Mouse (Mus musculus): ENCODE data around the gene Apoh. TPM values are rescaled to one million over a fixed set of nuclear protein-coding genes. Genes with fewer than 3 reads are reported as not detected.

Gene Apoh
- polyA plus RNA-seq, 1 experiment from 2014 or later = 0.36 TPM

GRCm38 (mm10) chr11:108309791-108310190 lies 33.4 kb upstream of the Apoh start:
- H3K9me3 ChIP-seq = no peaks in the 10 kb centered on the region
- H3K4me3 ChIP-seq = no peak overlapping the region
- 91% methylated on average over 5 of the region's 5 CpGs for WGBS
- no peaks in the 10 kb centered on the region for H3K27me3 ChIP-seq (ENCODE audit: insufficient read depth, poor library complexity, severe bottlenecking)
- no peaks in the 10 kb centered on the region for H3K36me3 ChIP-seq
- no peak for DNase-seq (ENCODE audit: low spot score)
- H3K27ac ChIP-seq = no peak overlapping the region
- peaks cover 46% of the 10 kb centered on the region for H3K4me1 ChIP-seq

GRCm38 (mm10) chr11:108311912-108312311 lies 31.2 kb upstream of the Apoh start:
- DNase-seq (ENCODE audit: low spot score) = no peak
- no peak overlapping the region for H3K27ac ChIP-seq
- 40% methylated on average over 2 of the region's 2 CpGs for WGBS
- no peak overlapping the region for H3K4me3 ChIP-seq
- H3K4me1 ChIP-seq = peaks cover 46% of the 10 kb centered on the region
- H3K9me3 ChIP-seq = no peaks in the 10 kb centered on the region
- no peaks in the 10 kb centered on the region for H3K36me3 ChIP-seq
- H3K27me3 ChIP-seq (ENCODE audit: insufficient read depth, poor library complexity, severe bottlenecking) = no peaks in the 10 kb centered on the region

GRCm38 (mm10) chr11:108312516-108312915 lies 30.6 kb upstream of the Apoh start:
- Histone ChIP-seq H3K9me3 (no peaks in the 10 kb centered on the region), H3K36me3 (no peaks in the 10 kb centered on the region), H3K27ac (no peak overlapping the region), H3K4me1 (peaks cover 40% of the 10 kb centered on the region), H3K27me3 (ENCODE audit: insufficient read depth, poor library complexity, severe bottlenecking) (no peaks in the 10 kb centered on the region), H3K4me3 (no peak overlapping the region)
- DNase-seq (ENCODE audit: low spot score) = no peak
- WGBS = 74% methylated on average over 5 of the region's 5 CpGs

- Histone ChIP-seq H3K27me3 (ENCODE audit: insufficient read depth, poor library complexity, severe bottlenecking) (no peaks in the 10 kb centered on the region), H3K4me3 (no peak overlapping the region), H3K9me3 (no peaks in the 10 kb centered on the region), H3K4me1 (peaks cover 50% of the 10 kb centered on the region), H3K36me3 (no peaks in the 10 kb centered on the region), H3K27ac (no peak overlapping the region)
- WGBS = 83% methylated on average over 7 of the region's 7 CpGs
- no peak for DNase-seq (ENCODE audit: low spot score)
These were observed 27.4 kb upstream of the Apoh start for GRCm38 (mm10) chr11:108315736-108316135.

GRCm38 (mm10) chr11:108317878-108318277 lies 25.3 kb upstream of the Apoh start:
- Histone ChIP-seq H3K4me3 (no peak overlapping the region), H3K36me3 (no peaks in the 10 kb centered on the region), H3K4me1 (peaks cover 34% of the 10 kb centered on the region), H3K27me3 (ENCODE audit: insufficient read depth, poor library complexity, severe bottlenecking) (no peaks in the 10 kb centered on the region), H3K9me3 (no peaks in the 10 kb centered on the region), H3K27ac (no peak overlapping the region)
- DNase-seq (ENCODE audit: low spot score) = no peak
- 76% methylated on average over 6 of the region's 6 CpGs for WGBS

- DNase-seq (ENCODE audit: low spot score) = peak; percentile 91
- Histone ChIP-seq H3K9me3 (no peaks in the 10 kb centered on the region), H3K4me3 (no peak overlapping the region), H3K4me1 (peaks cover 25% of the 10 kb centered on the region), H3K27ac (peak overlapping the region; percentile 31), H3K27me3 (ENCODE audit: insufficient read depth, poor library complexity, severe bottlenecking) (no peaks in the 10 kb centered on the region), H3K36me3 (no peaks in the 10 kb centered on the region)
- WGBS = 70% methylated on average over 11 of the region's 11 CpGs
These were observed 24.0 kb upstream of the Apoh start for GRCm38 (mm10) chr11:108319162-108319561.

- no peak for DNase-seq (ENCODE audit: low spot score)
- WGBS = 63% methylated on average over 7 of the region's 7 CpGs
These were observed 22.6 kb upstream of the Apoh start for GRCm38 (mm10) chr11:108320561-108320960.

GRCm38 (mm10) chr11:108322156-108322555 lies 21.0 kb upstream of the Apoh start:
- H3K4me1 ChIP-seq = peaks cover 19% of the 10 kb centered on the region
- DNase-seq (ENCODE audit: low spot score) = no peak
- H3K4me3 ChIP-seq = no peak overlapping the region
- no peak overlapping the region for H3K27ac ChIP-seq
- H3K36me3 ChIP-seq = no peaks in the 10 kb centered on the region
- 87% methylated on average over 2 of the region's 2 CpGs for WGBS
- H3K27me3 ChIP-seq (ENCODE audit: insufficient read depth, poor library complexity, severe bottlenecking) = no peaks in the 10 kb centered on the region
- H3K9me3 ChIP-seq = no peaks in the 10 kb centered on the region

More at GRCm38 (mm10) chr11:108320561-108320960, 22.6 kb upstream of the Apoh start:
- no peak overlapping the region for H3K4me3 ChIP-seq
- H3K9me3 ChIP-seq = no peaks in the 10 kb centered on the region
- no peaks in the 10 kb centered on the region for H3K27me3 ChIP-seq (ENCODE audit: insufficient read depth, poor library complexity, severe bottlenecking)
- H3K27ac ChIP-seq = no peak overlapping the region
- peaks cover 19% of the 10 kb centered on the region for H3K4me1 ChIP-seq
- no peaks in the 10 kb centered on the region for H3K36me3 ChIP-seq

GRCm38 (mm10) chr11:108325943-108326342 lies 17.2 kb upstream of the Apoh start:
- no peak for DNase-seq (ENCODE audit: low spot score)
- no peak overlapping the region for H3K4me3 ChIP-seq
- H3K27me3 ChIP-seq (ENCODE audit: insufficient read depth, poor library complexity, severe bottlenecking) = no peaks in the 10 kb centered on the region
- WGBS = 88% methylated on average over 8 of the region's 8 CpGs
- H3K9me3 ChIP-seq = no peaks in the 10 kb centered on the region
- no peak overlapping the region for H3K27ac ChIP-seq
- 0 out of 2 replicates have a peak, but pooled peaks cover 3% of the 10 kb centered on the region for H3K36me3 ChIP-seq
- peaks cover 9% of the 10 kb centered on the region for H3K4me1 ChIP-seq

GRCm38 (mm10) chr11:108330818-108331217 lies 12.3 kb upstream of the Apoh start:
- Histone ChIP-seq H3K4me1 (peaks cover 24% of the 10 kb centered on the region), H3K27me3 (ENCODE audit: insufficient read depth, poor library complexity, severe bottlenecking) (no peaks in the 10 kb centered on the region), H3K9me3 (no peaks in the 10 kb centered on the region), H3K36me3 (0 out of 2 replicates have a peak, but pooled peaks cover 3% of the 10 kb centered on the region), H3K4me3 (no peak overlapping the region), H3K27ac (no peak overlapping the region)
- 89% methylated on average over 11 of the region's 11 CpGs for WGBS
- DNase-seq (ENCODE audit: low spot score) = no peak

GRCm38 (mm10) chr11:108333006-108333405 lies 10.1 kb upstream of the Apoh start:
- Histone ChIP-seq H3K27me3 (ENCODE audit: insufficient read depth, poor library complexity, severe bottlenecking) (no peaks in the 10 kb centered on the region), H3K36me3 (0 out of 2 replicates have a peak, but pooled peaks cover 3% of the 10 kb centered on the region), H3K27ac (no peak overlapping the region), H3K9me3 (no peaks in the 10 kb centered on the region), H3K4me3 (no peak overlapping the region), H3K4me1 (peaks cover 32% of the 10 kb centered on the region)
- no peak for DNase-seq (ENCODE audit: low spot score)
- WGBS = 51% methylated on average over 5 of the region's 5 CpGs

- Histone ChIP-seq H3K9me3 (no peaks in the 10 kb centered on the region), H3K27ac (no peak overlapping the region), H3K4me1 (peaks cover 32% of the 10 kb centered on the region), H3K4me3 (no peak overlapping the region), H3K36me3 (0 out of 2 replicates have a peak, but pooled peaks cover 3% of the 10 kb centered on the region), H3K27me3 (ENCODE audit: insufficient read depth, poor library complexity, severe bottlenecking) (no peaks in the 10 kb centered on the region)
- no peak for DNase-seq (ENCODE audit: low spot score)
- WGBS = 64% methylated on average over 8 of the region's 8 CpGs
These were observed 9.4 kb upstream of the Apoh start for GRCm38 (mm10) chr11:108333583-108334379.

GRCm38 (mm10) chr11:108334658-108335057 lies 8.5 kb upstream of the Apoh start:
- no peak overlapping the region for H3K4me3 ChIP-seq
- peaks cover 26% of the 10 kb centered on the region for H3K4me1 ChIP-seq
- H3K27ac ChIP-seq = no peak overlapping the region
- 66% methylated on average over 3 of the region's 3 CpGs for WGBS
- H3K9me3 ChIP-seq = no peaks in the 10 kb centered on the region
- no peaks in the 10 kb centered on the region for H3K27me3 ChIP-seq (ENCODE audit: insufficient read depth, poor library complexity, severe bottlenecking)
- H3K36me3 ChIP-seq = 0 out of 2 replicates have a peak, but pooled peaks cover 3% of the 10 kb centered on the region
- DNase-seq (ENCODE audit: low spot score) = no peak
